Mouse (Mus musculus) C2C12 (cell line): ENCODE measurements at regions not wholly inside any gene's neighbourhood (a gene's known extent, or its start where the extent isn't known, plus 50 kb on each side); places are given as distances from the start of the nearest gene placed in this dataset.

Source experiments
- H3K27me3 ChIP-seq: one replicate; pipeline ENCODE4 v1.6.1; 2011; ENCODE audit not compliant: control insufficient read depth, insufficient read depth, insufficient read length
- H3K36me3 ChIP-seq: one replicate; pipeline ENCODE4 v1.6.1; 2011; ENCODE audit not compliant: control insufficient read depth, insufficient read depth
- H3K4me3 ChIP-seq: one replicate; pipeline ENCODE4 v1.5.1; 2011; ENCODE audit warnings: mild to moderate bottlenecking, control low read depth; ENCODE audit not compliant: poor library complexity, insufficient read depth, severe bottlenecking
- H3K79me2 ChIP-seq: one replicate; pipeline ENCODE4 v1.6.1; 2011; ENCODE audit not compliant: control insufficient read depth, insufficient read depth
- H3K79me3 ChIP-seq: one replicate; pipeline ENCODE4 v1.6.1; 2011; ENCODE audit warnings: low read depth, control low read depth
- H3ac ChIP-seq: one replicate; pipeline ENCODE3; 2011; ENCODE audit warnings: low read depth; ENCODE audit not compliant: control insufficient read depth, insufficient read length
- CEBPB ChIP-seq: IDR thresholded peaks from one replicate; pipeline ENCODE4 v1.6.1; 2011; ENCODE audit warnings: low read depth, mild to moderate bottlenecking, control low read depth, moderate library complexity
- CTCF ChIP-seq: IDR thresholded peaks from one replicate; pipeline ENCODE4 v1.5.1; 2011; ENCODE audit not compliant: control insufficient read depth, insufficient read depth, insufficient read length
- FOSL1 ChIP-seq: IDR thresholded peaks from one replicate; pipeline ENCODE4 v1.8.0; 2011; ENCODE audit warnings: mild to moderate bottlenecking, low read length; ENCODE audit not compliant: poor library complexity, insufficient read depth, severe bottlenecking
- MAX ChIP-seq: IDR thresholded peaks from one replicate; pipeline ENCODE4 v1.6.1; 2011; ENCODE audit warnings: mild to moderate bottlenecking, control low read depth
- MYOD1 ChIP-seq: IDR thresholded peaks from one replicate; pipeline ENCODE4 v1.6.1; 2011; ENCODE audit warnings: low read depth; ENCODE audit not compliant: control insufficient read depth, insufficient read length
- MYOG ChIP-seq: IDR thresholded peaks from one replicate; pipeline ENCODE4 v1.6.1; 2011; ENCODE audit not compliant: control insufficient read depth, insufficient read length; ENCODE audit errors: extremely low read depth
- USF1 ChIP-seq: IDR thresholded peaks from one replicate; pipeline ENCODE4 v1.6.1; 2011; ENCODE audit warnings: low read depth, mild to moderate bottlenecking, control low read depth, moderate library complexity

DNA sequence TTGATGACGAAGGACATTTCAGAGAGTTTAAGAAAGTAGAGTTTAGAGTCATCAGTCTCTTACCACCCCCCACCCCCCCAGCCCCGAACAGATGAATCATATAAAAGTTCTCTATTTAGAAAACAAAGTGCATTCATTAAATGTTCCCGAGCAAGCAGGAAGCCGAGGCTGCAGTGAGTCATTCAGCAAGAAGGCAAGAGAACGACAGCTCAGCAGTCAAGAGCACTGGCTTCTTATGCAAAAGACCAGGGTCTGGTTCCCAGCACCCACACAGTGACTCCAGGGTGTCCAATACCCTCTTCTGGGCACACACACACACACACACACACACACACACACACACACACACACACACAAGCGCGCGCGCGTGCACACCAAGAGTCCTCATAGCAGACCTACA lies 107.0 kb upstream of the Spata13 start:
- no peak overlapping the region for H3K4me3 ChIP-seq
- no peak overlapping the region for H3ac ChIP-seq
- H3K79me3 ChIP-seq: no peaks in the 10 kb centered on the region
- no peaks in the 10 kb centered on the region for H3K79me2 ChIP-seq
- no peaks in the 10 kb centered on the region for H3K36me3 ChIP-seq
- TF ChIP-seq MAX: no peak
- no peak for TF ChIP-seq FOSL1
- TF ChIP-seq MYOD1: no peak
- no peak for TF ChIP-seq MYOG
- TF ChIP-seq USF1: no peak
- TF ChIP-seq CEBPB: no peak
- TF ChIP-seq CTCF: no peak
- peaks cover 11% of the 10 kb centered on the region for H3K27me3 ChIP-seq

DNA sequence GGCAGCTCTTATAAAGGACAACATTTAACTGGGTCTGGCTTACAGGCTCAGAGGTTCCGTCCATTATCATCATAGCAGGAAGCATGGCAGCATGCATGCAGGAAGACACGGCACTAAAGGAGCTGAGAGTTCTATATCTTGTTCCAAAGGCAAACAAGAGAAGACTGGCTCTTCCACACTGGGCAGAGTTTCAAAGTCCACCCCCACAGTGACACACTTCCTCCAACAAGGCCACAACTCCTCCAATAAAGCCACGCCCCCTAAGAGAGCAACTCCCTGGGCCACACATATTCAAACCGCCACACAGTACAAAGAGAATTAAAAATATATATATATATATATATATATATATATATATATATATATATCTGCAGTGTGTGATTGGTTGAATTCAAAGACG lies 105.8 kb upstream of the Spata13 start:
- no peaks in the 10 kb centered on the region for H3K36me3 ChIP-seq

DNA sequence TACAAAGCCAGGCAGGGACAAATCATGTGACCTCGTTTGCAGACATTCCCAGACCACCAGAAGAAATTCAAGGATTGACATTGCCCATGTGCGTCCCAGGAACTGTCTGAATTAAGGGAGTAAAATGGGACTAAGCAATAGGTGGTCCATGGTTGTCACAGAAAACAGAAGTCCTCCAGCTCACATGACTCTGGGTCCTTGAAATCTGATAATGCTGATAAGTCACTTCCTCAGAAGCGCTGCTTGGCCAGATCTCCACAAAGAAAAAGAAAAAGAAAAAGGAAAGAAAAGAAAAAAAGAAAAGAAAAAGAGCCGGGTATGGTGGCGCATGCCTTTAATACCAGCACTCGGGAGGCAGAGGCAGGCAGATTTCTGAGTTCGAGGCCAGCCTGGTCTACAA lies 105.3 kb upstream of the Spata13 start:
- Histone ChIP-seq H3K27me3 (peaks cover 6% of the 10 kb centered on the region), H3K79me2 (no peaks in the 10 kb centered on the region), H3ac (no peak overlapping the region), H3K36me3 (no peaks in the 10 kb centered on the region), H3K79me3 (no peaks in the 10 kb centered on the region), H3K4me3 (no peak overlapping the region)
- TF ChIP-seq FOSL1 (no peak), CTCF (no peak), MAX (no peak), MYOD1 (no peak), USF1 (no peak), MYOG (no peak), CEBPB (no peak)

More for the DNA sequence above, 105.8 kb upstream of the Spata13 start:
- Histone ChIP-seq H3K4me3 (no peak overlapping the region), H3K79me2 (no peaks in the 10 kb centered on the region), H3K27me3 (peaks cover 9% of the 10 kb centered on the region), H3K79me3 (no peaks in the 10 kb centered on the region), H3ac (no peak overlapping the region)
- no peak for TF ChIP-seq CTCF
- TF ChIP-seq MAX: no peak
- TF ChIP-seq USF1: no peak
- TF ChIP-seq FOSL1: no peak
- TF ChIP-seq MYOD1: no peak
- no peak for TF ChIP-seq MYOG
- TF ChIP-seq CEBPB: no peak

DNA sequence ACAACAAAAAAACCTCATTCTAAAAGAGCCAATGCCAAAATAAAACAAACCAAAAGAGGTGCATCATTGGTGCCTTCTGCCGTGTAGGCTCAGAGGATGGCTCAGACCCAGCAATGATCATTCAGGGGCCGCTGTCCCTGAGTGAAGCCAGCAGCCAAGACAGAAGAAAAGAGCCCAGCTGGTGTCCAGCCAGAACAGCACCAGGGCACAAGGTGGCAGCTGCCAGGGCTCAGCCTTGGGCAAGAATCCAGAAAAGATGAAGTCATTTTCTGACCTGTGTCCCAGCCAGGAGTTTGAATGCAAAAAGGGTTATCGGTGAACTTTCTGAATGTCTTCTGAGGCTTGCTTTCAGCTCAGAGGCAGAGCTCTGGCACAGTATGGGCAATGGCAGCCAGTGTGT lies 104.8 kb upstream of the Spata13 start:
- H3K79me3 ChIP-seq: no peaks in the 10 kb centered on the region
- no peak overlapping the region for H3ac ChIP-seq
- no peaks in the 10 kb centered on the region for H3K79me2 ChIP-seq
- peaks cover 1% of the 10 kb centered on the region for H3K27me3 ChIP-seq
- no peaks in the 10 kb centered on the region for H3K36me3 ChIP-seq
- no peak overlapping the region for H3K4me3 ChIP-seq
- TF ChIP-seq CTCF: no peak
- TF ChIP-seq MAX: no peak
- TF ChIP-seq FOSL1: no peak
- no peak for TF ChIP-seq MYOG
- no peak for TF ChIP-seq USF1
- no peak for TF ChIP-seq CEBPB
- TF ChIP-seq MYOD1: no peak

DNA sequence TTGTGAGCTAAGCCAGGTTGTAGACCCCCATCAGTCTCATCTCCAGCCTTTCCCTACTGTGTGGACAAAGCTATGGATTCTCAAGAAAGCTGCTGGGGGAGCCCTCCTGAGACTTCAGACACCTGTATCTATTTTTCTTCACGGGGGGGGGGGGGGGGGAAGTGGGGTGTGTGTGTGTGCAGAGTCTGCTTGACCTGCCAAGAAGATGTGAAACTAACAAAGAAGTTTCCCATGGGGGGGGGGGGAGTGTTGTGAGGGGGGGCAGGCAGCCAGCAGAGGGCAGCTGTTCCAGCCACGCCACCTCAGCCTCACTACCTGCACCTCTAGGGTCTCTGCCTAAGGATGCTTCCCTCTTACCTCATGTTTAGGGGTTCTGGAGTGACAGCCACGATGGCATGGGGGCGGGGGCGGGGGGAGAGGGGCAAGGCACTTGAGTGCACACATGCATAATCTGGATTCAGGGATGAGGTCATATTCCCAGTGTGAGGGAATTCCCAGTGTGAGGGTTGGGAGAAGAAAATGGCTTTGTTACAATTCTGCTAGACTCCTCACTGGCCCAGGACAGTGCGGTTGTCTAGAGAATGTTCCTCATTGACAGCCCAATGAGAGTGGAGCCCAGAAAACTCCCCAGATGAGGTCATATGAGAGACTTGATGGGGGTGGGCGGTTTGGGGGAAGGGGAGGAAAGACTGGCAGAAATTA lies 104.0 kb upstream of the Spata13 start:
- Histone ChIP-seq H3K79me3 (no peaks in the 10 kb centered on the region), H3K36me3 (no peaks in the 10 kb centered on the region), H3K4me3 (no peak overlapping the region), H3K27me3 (no peaks in the 10 kb centered on the region), H3K79me2 (no peaks in the 10 kb centered on the region), H3ac (no peak overlapping the region)
- no peak for TF ChIP-seq USF1
- no peak for TF ChIP-seq FOSL1
- TF ChIP-seq CEBPB: no peak
- TF ChIP-seq MYOG: no peak
- TF ChIP-seq MYOD1: no peak
- TF ChIP-seq MAX: no peak
- no peak for TF ChIP-seq CTCF

DNA sequence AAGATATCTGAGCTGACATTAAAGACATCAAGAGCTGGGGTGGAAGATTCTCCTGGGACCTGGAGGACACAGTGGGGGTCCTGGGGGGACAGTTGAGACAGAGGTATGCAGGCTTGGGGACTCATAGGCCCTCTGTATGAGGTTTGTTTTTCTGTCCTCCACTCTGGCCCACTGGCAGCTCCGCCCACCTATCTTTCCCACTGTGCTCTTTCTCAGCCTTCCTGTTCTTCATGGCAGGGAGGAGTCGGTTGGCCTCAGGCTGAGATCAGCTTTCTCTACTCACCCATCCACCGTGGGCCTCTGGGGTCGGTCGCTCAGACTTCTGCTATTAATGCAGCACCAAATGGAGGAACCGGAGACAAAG lies 103.5 kb upstream of the Spata13 start:
- no peaks in the 10 kb centered on the region for H3K79me3 ChIP-seq
- no peak for TF ChIP-seq CEBPB
- no peak for TF ChIP-seq MYOG
- TF ChIP-seq MAX: no peak
- no peak for TF ChIP-seq FOSL1
- TF ChIP-seq CTCF: no peak
- no peak for TF ChIP-seq MYOD1
- TF ChIP-seq USF1: no peak
- no peaks in the 10 kb centered on the region for H3K27me3 ChIP-seq
- no peak overlapping the region for H3K4me3 ChIP-seq
- H3K36me3 ChIP-seq: no peaks in the 10 kb centered on the region
- H3ac ChIP-seq: no peak overlapping the region
- no peaks in the 10 kb centered on the region for H3K79me2 ChIP-seq
